Mouse (Mus musculus) mature B cell (primary cell): Measurements from ENCODE around the gene Sugp1.

Experiments used
- in situ Hi-C: fragments of 300-500 bp; cut with MboI; formaldehyde crosslinking; loops from 2 replicates; pipeline ENCODE4 v1.14.3; 2019

Gene Sugp1

DNA sequence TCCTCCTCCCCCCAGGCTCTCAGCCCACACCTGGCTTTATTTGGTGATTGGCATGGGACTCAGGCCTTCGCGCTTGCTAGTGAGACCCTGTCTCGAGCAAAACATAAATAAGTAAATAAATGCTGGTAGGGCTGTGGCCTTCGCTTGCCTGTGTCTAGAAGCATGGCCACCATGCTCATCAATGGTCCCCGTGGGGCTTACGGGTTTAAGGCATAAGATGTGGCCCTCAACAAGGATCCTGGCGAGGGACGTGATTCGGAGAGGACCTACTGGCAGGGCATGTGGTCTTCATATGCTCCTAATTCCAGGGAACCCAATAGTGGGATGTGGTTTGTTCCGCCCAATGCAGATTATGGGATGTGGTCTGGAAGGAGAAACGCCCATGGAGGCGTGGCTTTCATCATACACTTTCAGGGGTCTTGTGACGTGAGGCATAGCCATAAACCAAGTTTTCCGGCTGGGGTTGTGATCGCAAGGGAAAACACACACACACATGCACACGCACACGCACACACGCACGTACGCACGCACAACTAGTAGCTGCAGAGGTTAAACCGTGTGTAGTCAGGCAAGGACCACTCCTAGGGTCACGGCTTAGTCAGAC lies 68.7 kb downstream of the Sugp1 start:
- in situ Hi-C loops, result no loop called here

DNA sequence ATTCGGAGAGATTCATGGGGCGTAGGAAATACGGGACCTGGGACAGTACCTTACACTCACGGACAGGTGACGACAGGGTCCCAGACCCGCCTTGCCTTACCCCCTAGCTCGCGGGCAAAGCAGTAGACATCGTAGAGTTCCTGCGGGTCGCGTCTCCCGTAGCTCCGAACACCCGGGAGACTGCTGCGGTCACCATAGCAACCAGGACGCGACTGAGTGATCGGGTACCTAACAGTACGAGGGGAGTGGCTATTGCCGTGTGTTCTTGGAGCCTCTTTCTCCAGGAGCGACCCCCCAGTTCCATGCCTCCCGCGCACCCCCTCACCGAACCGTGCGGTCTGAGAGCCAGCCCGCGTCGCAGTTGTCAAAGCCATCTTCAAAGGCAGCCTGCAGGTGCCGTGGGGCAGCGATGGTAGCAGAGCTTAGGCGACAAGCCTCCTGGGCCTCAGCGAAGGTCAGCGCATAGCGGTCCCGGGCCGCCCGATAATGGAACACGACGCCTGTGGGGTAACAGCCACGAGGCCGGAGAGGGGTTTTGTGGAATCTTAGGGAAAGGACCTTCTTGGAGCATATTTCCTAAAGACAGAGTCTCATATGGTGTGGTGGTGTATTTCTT lies 69.9 kb downstream of the Sugp1 start:
- in situ Hi-C loops, result no loop called here

GRCm38 (mm10) chr8:70114488-70114887 lies 71.9 kb downstream of the Sugp1 start:
- in situ Hi-C loops, result no loop called here

GRCm38 (mm10) chr8:70114892-70115291 lies 72.3 kb downstream of the Sugp1 start:
- in situ Hi-C loops, result no loop called here

DNA sequence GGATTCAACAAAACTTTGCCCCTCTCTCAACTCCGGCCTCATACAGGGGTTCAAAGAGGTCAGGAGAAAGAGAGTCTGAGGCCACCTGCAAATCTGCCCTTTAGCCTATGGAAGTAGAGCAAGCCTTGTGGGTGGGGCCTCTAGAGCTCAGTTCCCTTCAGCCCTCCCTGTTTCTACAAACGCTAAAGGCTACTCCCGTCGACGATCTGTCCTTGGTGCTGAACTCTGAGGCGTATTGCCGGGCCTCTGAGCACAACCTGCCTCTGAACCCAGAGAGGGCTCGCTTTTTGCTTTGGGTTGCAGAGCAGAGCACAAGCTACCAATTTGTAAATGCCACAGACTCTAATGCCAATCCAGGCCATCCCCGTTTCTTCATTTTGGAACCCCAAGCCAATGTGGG lies 75.0 kb downstream of the Sugp1 start:
- in situ Hi-C loops, result no loop called here

GRCm38 (mm10) chr8:70118726-70119700 lies 76.4 kb downstream of the Sugp1 start:
- in situ Hi-C loops, result no loop called here

DNA sequence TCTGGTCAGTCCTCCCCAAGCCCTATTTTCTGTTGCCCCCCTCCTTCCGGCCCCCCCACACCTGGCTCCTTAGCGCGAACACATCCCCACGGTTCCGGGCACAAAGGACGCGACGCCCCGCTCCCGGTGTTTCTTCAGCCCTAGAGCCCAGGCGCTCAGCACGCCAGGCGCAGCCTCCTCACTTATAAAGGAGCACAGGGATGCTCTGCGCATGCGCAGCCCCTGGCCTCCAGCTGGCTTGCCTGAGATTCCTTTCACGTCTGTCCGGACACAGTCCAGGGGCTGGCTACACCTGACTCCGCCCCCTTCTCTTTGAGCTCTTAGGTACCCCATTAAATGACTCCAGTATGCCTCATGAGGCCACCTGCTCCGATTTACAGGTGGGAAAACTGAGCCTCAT lies 78.1 kb downstream of the Sugp1 start, which contains the start of gene Ncan:
TSS of gene Ncan (minus strand) at position 207 of the 400 bp plus-strand sequence.
- in situ Hi-C loops, result no loop called here
